8 mouse cellular contexts compared by ENCODE assay signal in genomic region chr7:82504101-82504500, GRCm38 (mm10).
A peak's percentile ranks its signal among the peaks of the same experiment; 100 is the strongest.
DNase-seq lines count a peak whose midpoint lies in the region; ATAC-seq lines count a peak whose summit lies in the region.

No protein-coding gene starts in this region.

- no peaks in the 10 kb centered on the region for H3K36me3 ChIP-seq in kidney, embryonic 15.5 days
- H3K36me3 ChIP-seq in forebrain, embryonic 16.5 days (ENCODE audit: control insufficient read depth, insufficient read depth), result no peaks in the 10 kb centered on the region
- H3K36me3 ChIP-seq in intestine, embryonic 14.5 days (ENCODE audit: control insufficient read depth, insufficient read depth, low read length), result no peaks in the 10 kb centered on the region
- H3K36me3 ChIP-seq in midbrain, embryonic 15.5 days (replicated peaks), result no peaks in the 10 kb centered on the region

- H3K4me3 ChIP-seq in kidney, embryonic 15.5 days (replicated peaks), result no peak overlapping the region
- H3K4me3 ChIP-seq in forebrain, embryonic 16.5 days (replicated peaks; ENCODE audit: low read length), result no peak overlapping the region
- no peak overlapping the region for H3K4me3 ChIP-seq in intestine, embryonic 14.5 days (ENCODE audit: low read depth, low read length)
- no peak overlapping the region for H3K4me3 ChIP-seq in midbrain, embryonic 15.5 days

- WGBS in kidney, embryonic 15.5 days, result 22% methylated on average over 4 of the region's 4 CpGs
- whole genome bisulfite sequencing in forebrain, embryonic 16.5 days, result 23% methylated on average over 4 of the region's 4 CpGs
- 18% methylated on average over 4 of the region's 4 CpGs for WGBS in intestine, embryonic 14.5 days
- 29% methylated on average over 4 of the region's 4 CpGs for WGBS in midbrain, embryonic 15.5 days

- intact Hi-C loops in left cerebral cortex, postnatal 14 days (cut with DNase I), result loop anchor here (10.0 kb wide), 2 partner anchors 111 to 141 kb away; partner anchors contain the start of genes Efl1 and Saxo2

- peak; percentile 52 for DNase-seq in kidney, adult 18-20 months
- peak; percentile 50 to 51 for DNase-seq in cerebellum, adult 18-20 months
- peak; percentile 80 for DNase-seq in intestine, embryonic 14.5 days (ENCODE audit: low spot score)
- DNase-seq in left cerebral cortex, postnatal 14 days (ENCODE audit: low spot score in 2 of 2), result peak; percentile 67 to 73
- peak; percentile 7 for DNase-seq in thymus, postnatal 14 days

- no peak overlapping the region for H3K27ac ChIP-seq in kidney, embryonic 15.5 days
- no peak overlapping the region for H3K27ac ChIP-seq in forebrain, embryonic 16.5 days (ENCODE audit: low read length)
- no peak overlapping the region for H3K27ac ChIP-seq in intestine, embryonic 14.5 days (ENCODE audit: low read depth)
- H3K27ac ChIP-seq in midbrain, embryonic 15.5 days, result no peak overlapping the region

- H3K4me2 ChIP-seq in kidney, embryonic 15.5 days, result no peak overlapping the region
- H3K4me2 ChIP-seq in forebrain, embryonic 16.5 days (ENCODE audit: low read length), result no peak overlapping the region
- H3K4me2 ChIP-seq in intestine, embryonic 14.5 days (ENCODE audit: low read length), result no peak overlapping the region
- no peak overlapping the region for H3K4me2 ChIP-seq in midbrain, embryonic 15.5 days

- H3K27me3 ChIP-seq in kidney, embryonic 15.5 days, result no peaks in the 10 kb centered on the region
- H3K27me3 ChIP-seq in forebrain, embryonic 16.5 days (replicated peaks; ENCODE audit: control insufficient read depth, insufficient read depth, low read length), result no peaks in the 10 kb centered on the region
- H3K27me3 ChIP-seq in intestine, embryonic 14.5 days (replicated peaks; ENCODE audit: control insufficient read depth, insufficient read depth, low read length), result no peaks in the 10 kb centered on the region
- H3K27me3 ChIP-seq in midbrain, embryonic 15.5 days (replicated peaks), result no peaks in the 10 kb centered on the region

- no peaks in the 10 kb centered on the region for H3K9me3 ChIP-seq in kidney, embryonic 15.5 days (replicated peaks)
- H3K9me3 ChIP-seq in forebrain, embryonic 16.5 days (ENCODE audit: control insufficient read depth, low read length), result no peaks in the 10 kb centered on the region
- H3K9me3 ChIP-seq in intestine, embryonic 14.5 days (ENCODE audit: control insufficient read depth, low read length), result no peaks in the 10 kb centered on the region
- H3K9me3 ChIP-seq in midbrain, embryonic 15.5 days, result no peaks in the 10 kb centered on the region

- no peak for ATAC-seq in kidney, embryonic 15.5 days (replicated peaks; ENCODE audit: low FRiP score)
- ATAC-seq in forebrain, embryonic 16.5 days, result peak; percentile 79
- ATAC-seq in intestine, embryonic 14.5 days (replicated peaks; ENCODE audit: low FRiP score, low TSS enrichment, low read depth), result no peak
- ATAC-seq in midbrain, embryonic 15.5 days (replicated peaks), result peak; percentile 50; the same call in 1 of the 2 replicates

- H3K4me1 ChIP-seq in kidney, embryonic 15.5 days, result no peaks in the 10 kb centered on the region
- H3K4me1 ChIP-seq in forebrain, embryonic 16.5 days (replicated peaks; ENCODE audit: control insufficient read depth, insufficient read depth, low read length), result no peaks in the 10 kb centered on the region
- H3K4me1 ChIP-seq in intestine, embryonic 14.5 days (replicated peaks; ENCODE audit: control insufficient read depth, insufficient read depth, low read length), result 0 out of 2 replicates have a peak, but pooled peaks cover 3% of the 10 kb centered on the region
- no peaks in the 10 kb centered on the region for H3K4me1 ChIP-seq in midbrain, embryonic 15.5 days

- no peak overlapping the region for H3K9ac ChIP-seq in kidney, embryonic 15.5 days
- H3K9ac ChIP-seq in forebrain, embryonic 16.5 days (replicated peaks; ENCODE audit: low read depth, low read length), result no peak overlapping the region
- no peak overlapping the region for H3K9ac ChIP-seq in intestine, embryonic 14.5 days (ENCODE audit: low read length)
- no peak overlapping the region for H3K9ac ChIP-seq in midbrain, embryonic 15.5 days

Comparison
In these comparisons a context has a peak if more than half of its experiments do, and no peak if none do; other contexts are left out.
1. DNase-seq: peak in every context shown above with its lines; median percentile 80 in intestine, embryonic 14.5 days; 70 in left cerebral cortex, postnatal 14 days; 52 in kidney, adult 18-20 months; 50 in cerebellum, adult 18-20 months; 7 in thymus, postnatal 14 days.
2. ATAC-seq: peak in forebrain, embryonic 16.5 days (single experiment) and midbrain, embryonic 15.5 days (single experiment); none in kidney, embryonic 15.5 days (single experiment) and intestine, embryonic 14.5 days (single experiment).